Mouse (Mus musculus) adrenal gland, postnatal 36 days (tissue): Measurements from ENCODE around the gene Dut. TPM values are rescaled to one million over a fixed set of nuclear protein-coding genes. Genes with fewer than 3 reads are reported as not detected.
A peak's percentile ranks its signal among the peaks of the same experiment; 100 is the strongest.
"Not testable (repeated sequence)": the region's sequence is repeated elsewhere in the genome, so short reads cannot be mapped to it uniquely, and the experiment has no call there.

Experiments used
- DNase-seq, 2 experiments: peaks; one replicate each; pipeline ENCODE4 v3.0.0; 2021; ENCODE audit warnings: mixed read lengths in 1 of 2
- total RNA-seq, 2 experiments: library from RNA; stranded (reverse); gene quantifications; 2 replicates each; pipeline ENCODE4 v1.2.3; 2021

Dut gene
- total RNA-seq, 2 experiments from 2014 or later: 18.8 to 31.6 TPM

- DNase-seq: no peak
Measured at GRCm38 (mm10) chr2:125253699-125254098, 6.7 kb downstream of the Dut start.

DNA sequence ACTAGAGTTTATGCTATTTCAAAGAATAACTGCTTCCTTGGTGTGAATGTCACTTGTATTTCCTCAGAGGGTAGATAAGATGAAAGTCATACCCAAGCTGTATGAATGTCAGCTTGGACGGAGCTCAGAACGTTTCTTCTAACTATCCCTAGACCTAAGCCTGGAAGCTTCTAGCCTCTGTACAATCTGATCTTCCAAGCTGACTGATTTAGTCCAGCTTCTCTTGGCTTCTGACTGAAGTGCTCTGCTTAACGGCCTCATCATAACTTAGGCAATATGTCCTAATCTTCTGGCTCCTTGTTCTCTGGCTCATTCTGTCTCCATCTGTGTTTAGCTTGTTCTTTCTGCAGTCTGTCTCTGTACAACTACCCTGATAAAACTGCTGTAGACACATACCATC, 7.6 kb downstream of the Dut start:
- no peak for DNase-seq

DNA sequence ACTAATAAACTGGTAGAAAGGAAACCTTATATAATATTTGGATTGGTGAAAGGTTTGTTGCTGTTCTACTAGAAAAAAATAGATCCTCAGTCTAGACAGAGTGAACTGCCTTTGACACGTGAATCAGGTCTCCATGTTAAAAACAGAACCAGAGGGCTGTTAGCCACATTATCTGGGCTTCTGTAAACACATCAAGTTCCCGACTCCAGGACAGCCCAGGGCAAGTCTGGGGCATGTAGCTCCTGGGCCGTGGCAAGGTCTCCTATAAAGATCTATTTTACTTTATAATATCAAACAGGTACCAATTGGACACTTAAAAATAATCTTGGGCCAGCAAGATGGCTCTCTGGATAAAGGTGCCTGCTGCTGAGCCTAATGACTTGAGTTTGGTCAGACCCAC, 8.9 kb downstream of the Dut start:
- DNase-seq: no peak

DNA sequence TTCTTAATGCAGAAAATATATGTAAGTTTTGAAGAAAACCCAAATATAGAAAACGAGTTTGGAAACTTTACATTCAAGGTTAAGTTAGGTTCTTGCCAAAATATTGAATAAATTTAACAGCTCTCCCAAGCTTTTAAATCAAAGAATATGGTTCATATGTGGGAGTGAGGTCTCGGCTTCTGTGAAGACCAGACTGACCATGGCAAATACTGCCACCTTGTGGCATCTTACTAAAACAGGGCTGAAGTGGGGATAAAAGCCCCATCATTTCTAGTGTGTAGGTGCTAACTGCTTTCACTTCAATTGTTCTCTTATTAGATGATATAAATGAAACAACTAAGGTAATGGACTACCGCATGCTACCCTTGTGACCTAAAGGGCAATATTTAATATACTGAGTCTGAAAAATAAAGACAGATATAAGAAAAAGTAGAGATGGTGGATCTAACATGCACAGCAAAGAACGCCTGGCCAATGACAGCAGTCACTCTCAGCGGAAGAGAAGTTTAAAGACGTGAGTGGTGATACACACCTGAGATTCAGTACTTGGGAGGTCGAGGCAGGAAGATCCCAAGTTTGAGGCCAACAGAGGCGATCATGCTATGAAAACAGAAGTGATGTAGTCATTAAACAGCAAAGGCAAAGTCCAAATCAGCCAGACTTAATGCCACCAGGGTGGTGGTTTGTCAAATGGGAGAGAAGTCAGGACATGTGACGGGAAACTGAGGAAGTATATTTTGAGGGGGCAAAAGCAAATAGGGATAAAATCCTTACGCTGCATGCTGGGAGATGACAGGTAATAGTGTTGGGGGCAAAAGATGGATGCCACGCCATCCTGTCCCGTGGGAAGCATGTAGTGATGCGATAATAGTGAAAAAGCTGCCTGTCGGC, 12.5 kb downstream of the Dut start:
- DNase-seq: peak in 1 of 2 experiments; percentile 31

DNA sequence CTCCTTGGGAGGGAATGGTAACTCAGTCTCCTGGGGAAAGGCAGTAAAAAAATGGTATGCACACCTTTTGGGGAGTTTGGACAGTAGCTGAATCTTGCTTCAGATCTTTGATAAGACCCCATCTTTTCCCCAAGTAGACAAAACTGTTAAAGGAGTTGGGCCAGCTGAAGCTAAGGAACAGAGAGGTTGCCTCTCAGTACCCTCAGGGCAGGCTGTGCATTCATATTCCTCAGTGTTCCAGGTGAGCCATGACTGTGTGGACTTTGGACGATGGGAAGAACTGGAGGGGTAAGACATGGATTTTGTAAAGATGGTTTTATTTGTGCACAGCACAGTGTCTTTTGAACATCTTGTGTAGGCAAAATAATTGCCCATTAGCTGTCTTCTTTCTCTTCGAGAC, 13.3 kb downstream of the Dut start:
- no peak for DNase-seq

DNA sequence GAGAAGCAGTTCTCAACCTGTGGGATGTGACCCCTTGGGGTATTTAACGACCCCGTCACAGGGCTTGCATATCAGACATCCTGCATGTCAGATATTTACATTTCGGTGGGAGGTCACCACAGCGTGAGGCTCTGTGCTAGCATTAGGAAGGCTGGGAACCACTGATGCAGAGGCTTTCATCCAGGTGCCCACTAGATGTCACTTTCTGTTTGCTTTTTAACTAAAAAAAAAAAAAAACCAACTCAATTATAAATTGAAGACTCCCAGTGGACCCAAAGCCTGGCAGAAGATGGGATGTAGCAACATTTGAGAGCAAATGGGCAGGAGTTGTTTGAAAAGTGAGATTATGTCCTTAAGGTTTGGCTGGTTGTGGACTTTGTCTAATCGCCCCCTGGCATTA, 16.1 kb downstream of the Dut start:
- peak in 1 of 2 experiments; percentile 19 for DNase-seq

- no peak for DNase-seq
Measured at GRCm38 (mm10) chr2:125263753-125264152, 16.8 kb downstream of the Dut start.

- DNase-seq: no peak
Measured at GRCm38 (mm10) chr2:125268876-125269275, 21.9 kb downstream of the Dut start.

DNA sequence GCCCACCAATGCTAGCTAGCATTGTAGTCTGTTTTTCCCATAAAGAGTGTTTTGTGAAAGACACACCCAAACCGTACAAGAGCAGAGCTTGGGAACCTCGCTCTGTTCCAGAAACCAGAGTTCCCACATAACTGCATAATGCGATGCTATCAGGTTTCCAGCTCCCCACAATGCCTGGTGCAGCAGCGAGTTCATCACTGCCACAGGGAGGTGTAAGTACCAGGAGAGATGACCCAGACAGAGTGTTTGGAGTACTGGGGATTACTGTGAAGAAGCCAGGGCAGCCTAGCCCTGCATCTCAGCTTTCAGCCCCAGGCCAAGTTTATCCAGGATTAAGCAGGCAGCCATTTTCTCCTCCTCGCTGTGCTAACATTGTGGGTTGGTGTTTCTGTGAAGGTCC, 28.6 kb downstream of the Dut start:
- no peak for DNase-seq

- no peak for DNase-seq
Measured at GRCm38 (mm10) chr2:125276692-125277091, 29.7 kb downstream of the Dut start.

GRCm38 (mm10) chr2:125278474-125278873, 31.5 kb downstream of the Dut start:
- DNase-seq: peak in 1 of 2 experiments; percentile 16

GRCm38 (mm10) chr2:125279995-125280394, 33.0 kb downstream of the Dut start:
- DNase-seq: not testable (repeated sequence)

GRCm38 (mm10) chr2:125282334-125283206, 35.6 kb downstream of the Dut start:
- no peak for DNase-seq

DNA sequence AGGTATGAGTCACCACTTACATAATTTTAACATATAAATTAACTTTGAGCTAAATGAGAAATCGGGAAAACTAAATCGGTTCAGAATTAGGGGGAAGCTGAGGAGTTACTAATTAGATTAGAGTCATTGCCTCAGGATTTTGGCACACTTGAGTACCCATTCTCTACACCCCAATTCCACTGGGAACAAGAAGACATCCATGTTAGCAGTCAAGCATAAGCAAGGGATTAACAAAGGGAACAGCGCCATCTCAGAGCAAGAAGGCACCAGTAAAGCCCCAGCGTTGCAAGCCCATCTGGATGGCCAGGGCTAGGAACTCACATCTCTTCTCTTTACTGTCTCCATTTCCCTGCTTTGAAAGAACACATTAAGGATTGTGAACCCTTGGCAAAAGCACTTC, 38.8 kb downstream of the Dut start:
- DNase-seq: no peak

GRCm38 (mm10) chr2:125290197-125290965, 43.4 kb downstream of the Dut start:
- DNase-seq: peak in 1 of 2 experiments; percentile 39

DNA sequence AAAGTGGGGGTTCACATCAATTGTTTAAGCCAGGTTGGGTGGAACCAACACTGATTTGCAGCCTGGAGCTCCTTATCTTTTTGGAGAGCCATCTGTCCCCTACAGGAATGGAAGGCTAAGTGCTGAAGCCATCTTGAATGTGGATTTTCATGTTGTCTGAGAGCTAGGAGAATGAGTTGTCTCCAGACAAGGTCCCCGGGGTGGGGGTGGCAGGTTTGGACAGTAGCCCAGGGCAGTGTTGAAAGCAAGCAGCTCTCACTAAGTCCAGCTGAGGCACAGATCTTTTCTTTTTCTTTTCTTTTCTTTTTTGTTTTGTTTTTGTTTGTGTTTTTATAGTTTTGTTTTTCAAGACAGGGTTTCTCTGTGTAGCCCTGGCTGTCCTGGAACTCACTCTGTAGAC, 44.1 kb downstream of the Dut start:
- peak; percentile 27 to 30 for DNase-seq

- DNase-seq: no peak
Measured at GRCm38 (mm10) chr2:125292616-125293015, 45.6 kb downstream of the Dut start.

DNA sequence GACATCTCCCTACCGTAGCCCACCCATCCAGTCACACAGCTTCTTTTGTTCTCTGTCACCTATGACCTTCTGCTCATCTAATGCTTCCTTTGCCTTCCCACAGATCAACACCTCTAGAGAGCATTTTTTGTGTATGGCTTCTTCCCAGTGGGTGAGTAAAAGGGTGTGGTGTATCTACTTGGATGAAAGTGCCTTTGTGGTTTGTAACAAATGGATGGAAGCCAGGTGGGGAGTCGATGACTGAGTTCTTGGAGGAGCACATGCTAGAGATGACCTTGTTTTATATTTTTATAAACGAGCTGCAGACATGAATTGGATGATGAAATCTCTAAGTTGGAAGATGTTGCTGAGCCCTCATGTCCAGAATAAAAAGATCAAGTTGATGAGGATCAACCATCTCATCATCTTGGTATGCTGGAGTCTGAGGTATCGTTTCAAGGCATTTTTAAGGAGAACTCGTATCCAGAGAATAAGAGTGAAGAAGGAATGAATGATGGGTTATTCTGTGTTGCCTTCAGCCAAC, 47.0 kb downstream of the Dut start:
- peak in 1 of 2 experiments; percentile 16 for DNase-seq

DNA sequence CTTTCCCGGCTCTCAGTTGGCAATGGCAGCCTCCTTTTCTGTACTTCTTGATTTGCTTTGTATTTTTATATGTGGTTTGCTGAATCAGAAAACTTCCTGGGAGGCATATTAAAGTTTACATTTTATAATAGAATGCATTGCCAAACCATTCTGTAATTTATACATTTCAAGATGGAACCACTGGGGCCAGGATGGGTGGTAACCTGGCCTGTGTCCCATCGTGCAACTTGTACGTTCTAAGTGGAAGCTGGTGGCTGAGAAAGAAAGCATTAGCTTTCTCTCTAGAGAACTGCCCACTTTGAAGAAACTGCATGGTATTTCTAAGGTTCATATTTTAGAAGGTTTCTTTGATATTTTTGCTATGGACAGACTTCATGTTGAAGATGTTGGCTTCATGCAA, 48.5 kb downstream of the Dut start:
- no peak for DNase-seq

DNA sequence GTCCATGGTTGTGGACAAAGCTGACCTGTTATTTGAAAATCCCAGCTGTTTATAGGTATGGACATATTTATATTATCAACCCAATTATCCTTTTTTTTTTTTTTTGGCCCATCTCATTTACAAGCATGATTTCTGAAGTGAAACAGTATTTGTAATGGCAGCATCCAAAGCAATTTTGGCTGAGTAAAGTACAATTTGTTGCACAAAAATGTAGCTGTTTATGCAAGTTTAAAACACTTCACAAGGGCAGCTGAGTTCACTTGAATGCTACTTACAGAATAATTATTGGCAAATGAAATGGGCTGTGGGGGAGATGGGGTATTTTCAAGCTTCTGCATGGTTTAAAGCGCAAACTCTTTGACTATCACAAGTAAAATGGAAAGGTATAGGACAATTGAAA, 51.9 kb downstream of the Dut start:
- DNase-seq: no peak

GRCm38 (mm10) chr2:125301877-125302624, 55.1 kb downstream of the Dut start:
- DNase-seq: no peak
